Mouse (Mus musculus) CH12.LX (cell line): ENCODE measurements around the gene Doxl2. TPM values are rescaled to one million over a fixed set of nuclear protein-coding genes. Genes with fewer than 3 reads are reported as not detected.

ENCODE experiments used
- DNase-seq: peaks from one replicate; pipeline ENCODE4 v3.0.0-alpha.2; 2013; ENCODE audit errors: extremely low read depth
- H3K27ac ChIP-seq: 2 replicates; pipeline ENCODE4 v1.5.1; 2012; ENCODE audit warnings: low read depth, mild to moderate bottlenecking, control low read depth, moderate library complexity; ENCODE audit not compliant: insufficient read depth
- H3K27me3 ChIP-seq: replicated peaks from 2 replicates; pipeline ENCODE3; 2012; ENCODE audit warnings: inconsistent platforms
- H3K36me3 ChIP-seq, 2 experiments: replicated peaks in 1 of 2; 2 replicates each; pipeline versions ENCODE3 to v1.6.1; 2012; ENCODE audit warnings: inconsistent platforms in 1 of 2, low read length in 1 of 2, mild to moderate bottlenecking in 1 of 2, mixed read lengths in 1 of 2, moderate library complexity in 1 of 2; ENCODE audit not compliant: control insufficient read depth in 1 of 2, insufficient read depth in 1 of 2
- H3K4me1 ChIP-seq, 2 experiments: 2 replicates each; pipeline ENCODE4 v1.6.1; 2012; ENCODE audit warnings: inconsistent platforms in 1 of 2, moderate library complexity in 1 of 2; ENCODE audit not compliant: insufficient read depth in 2 of 2, control insufficient read depth in 1 of 2
- H3K4me2 ChIP-seq: 2 replicates; pipeline ENCODE4 v1.6.1; 2012; ENCODE audit warnings: low read depth, mild to moderate bottlenecking, control low read depth; ENCODE audit not compliant: poor library complexity, insufficient read depth, severe bottlenecking
- H3K4me3 ChIP-seq, 3 experiments: fragments of 150-350 bp in 1 of 3; sonication (generic) in 1 of 3; replicated peaks in 1 of 3; 2 replicates each; pipeline versions ENCODE3 to v1.5.1; 2011 to 2012; ENCODE audit warnings: low read depth in 2 of 3, low read length in 2 of 3, mild to moderate bottlenecking in 2 of 3, moderate library complexity in 2 of 3, control low read depth in 1 of 3, improper control_type of control experiment in 1 of 3, inconsistent platforms in 1 of 3, mixed read lengths in 1 of 3; ENCODE audit not compliant: poor library complexity in 1 of 3
- H3K79me2 ChIP-seq: replicated peaks from 2 replicates; pipeline ENCODE4 v1.6.1; 2012; ENCODE audit warnings: mild to moderate bottlenecking, moderate library complexity; ENCODE audit not compliant: control insufficient read depth, poor library complexity, insufficient read depth, severe bottlenecking; ENCODE audit errors: extremely low read depth
- H3K9ac ChIP-seq: 2 replicates; pipeline ENCODE4 v1.6.1; 2012; ENCODE audit warnings: low read depth, mild to moderate bottlenecking, control low read depth, moderate library complexity; ENCODE audit not compliant: insufficient read depth
- H3K9me3 ChIP-seq: replicated peaks from 2 replicates; pipeline ENCODE3; 2012; ENCODE audit warnings: low read length, inconsistent platforms, mixed read lengths
- EP300 ChIP-seq: IDR thresholded peaks from 2 replicates; pipeline ENCODE4 v1.6.1; 2011; ENCODE audit warnings: low read length, improper control_type of control experiment
- JUND ChIP-seq: conservative IDR thresholded peaks from 2 replicates; pipeline ENCODE4 v1.6.1; 2011; ENCODE audit warnings: low read depth, low read length, improper control_type of control experiment
- KAT2A ChIP-seq: IDR thresholded peaks from 2 replicates; pipeline ENCODE4 v1.6.1; 2012; ENCODE audit warnings: low read length, improper control_type of control experiment, inconsistent platforms; ENCODE audit not compliant: insufficient replicate concordance
- MAX ChIP-seq: IDR thresholded peaks from 2 replicates; pipeline ENCODE4 v1.6.1; 2011; ENCODE audit warnings: low read length, improper control_type of control experiment
- MEF2A ChIP-seq: IDR thresholded peaks from 2 replicates; pipeline ENCODE4 v1.6.1; 2014; ENCODE audit warnings: low read depth, mild to moderate bottlenecking, inconsistent platforms, low read length, improper control_type of control experiment, borderline replicate concordance
- POLR2A ChIP-seq: IDR thresholded peaks from 2 replicates; pipeline ENCODE4 v1.6.1; 2011; ENCODE audit warnings: low read depth, mild to moderate bottlenecking, improper control_type of control experiment, low read length
- USF2 ChIP-seq: conservative IDR thresholded peaks from 2 replicates; pipeline ENCODE4 v1.6.1; 2011; ENCODE audit warnings: low read depth, low read length, improper control_type of control experiment
- ZNF384 ChIP-seq: IDR thresholded peaks from 2 replicates; pipeline ENCODE4 v1.6.1; 2012; ENCODE audit warnings: low read depth, low read length, improper control_type of control experiment, inconsistent platforms
- dilution Hi-C: fragments of 300-500 bp; cut with MboI; formaldehyde crosslinking; loops from 2 replicates; pipeline ENCODE4 v1.14.3; 2020; ENCODE audit warnings: low sequenced_read_pairs; ENCODE audit not compliant: extremely low pct_unique_long_range_greater_than_20kb, extremely low pct_ligation_motif_present
- in situ Hi-C: fragments of 300-500 bp; cut with MboI; formaldehyde crosslinking; loops from 3 replicates; pipeline ENCODE4 v1.14.3; 2019; ENCODE audit warnings: low sequenced_read_pairs, low pct_ligation_motif_present, low pct_unique_long_range_greater_than_20kb, mixed read lengths
- polyA plus RNA-seq: library from polyadenylated mRNA; unstranded; fragments of >175 nt; gene quantifications from 2 replicates; pipeline ENCODE4 v1.2.1, GENCODE M21; 2012; ENCODE audit warnings: low read depth; ENCODE audit not compliant: insufficient read length
- total RNA-seq, 2 experiments: library from RNA; depleted of rRNA; stranded (reverse); fragments of 300-350 nt in 1 of 2; fragments of >200 nt in 1 of 2; gene quantifications; 2 replicates each; pipeline ENCODE4 v1.2.3; 2012 to 2014

Doxl2 gene
- total and polyA plus RNA-seq, 3 experiments = not detected

DNA sequence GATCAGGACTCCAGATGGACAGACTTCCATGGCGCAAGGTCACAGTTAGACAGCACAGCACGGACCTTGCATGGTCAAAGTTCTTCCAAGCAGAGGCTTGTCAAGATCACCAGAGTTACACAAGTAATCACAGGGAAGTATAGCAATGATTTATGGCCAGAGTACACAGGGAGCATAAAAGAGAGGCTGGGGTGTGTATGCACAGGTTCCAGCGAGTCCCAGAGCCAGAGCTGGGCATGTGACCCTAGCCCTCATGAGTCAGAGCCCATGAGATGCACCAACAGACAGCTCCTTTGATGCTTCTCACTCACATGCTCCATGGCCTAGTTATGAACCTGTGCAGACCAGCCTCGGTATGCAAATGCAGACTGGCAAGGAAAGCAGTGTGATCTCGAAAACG, 53.3 kb downstream of the Doxl2 start:
- H3K79me2 ChIP-seq = no peaks in the 10 kb centered on the region
- TF ChIP-seq POLR2A (no peak), MAX (no peak), USF2 (no peak), MEF2A (no peak), EP300 (no peak), ZNF384 (no peak), KAT2A (no peak), JUND (no peak)
- TF ChIP-seq, all 38 proteins: peak for 0
- H3K9me3 ChIP-seq = no peaks in the 10 kb centered on the region
- no peaks in the 10 kb centered on the region for H3K27me3 ChIP-seq
- H3K9ac ChIP-seq = no peak overlapping the region
- dilution Hi-C loops = no loop called here
- in situ Hi-C loops = no loop called here
- no peak for DNase-seq
- H3K4me2 ChIP-seq = no peak overlapping the region
- H3K4me1 ChIP-seq = no peaks in the 10 kb centered on the region
- no peaks in the 10 kb centered on the region for H3K36me3 ChIP-seq
- H3K27ac ChIP-seq = no peak overlapping the region
- H3K4me3 ChIP-seq = no peak overlapping the region

Other genes with a start within 250 kb of the Doxl2 start
- 136 and 144 TPM in 2 replicates for gene Gimap1, start 235.9 kb upstream of the Doxl2 start, total RNA-seq (2012; rRNA removed)
- 54.5 and 57.4 TPM in 2 replicates for gene Gimap1, start 235.9 kb upstream of the Doxl2 start, total RNA-seq (2014; rRNA removed)
- 91.8 and 113 TPM in 2 replicates for gene Gimap1, start 235.9 kb upstream of the Doxl2 start, polyA plus RNA-seq
- 82.1 and 82.3 TPM in 2 replicates for gene Gimap5, start 228.8 kb upstream of the Doxl2 start, total RNA-seq (2012; rRNA removed)
- 74.6 and 77.6 TPM in 2 replicates for gene Gimap5, start 228.8 kb upstream of the Doxl2 start, total RNA-seq (2014; rRNA removed)
- gene Gimap5, start 228.8 kb upstream of the Doxl2 start, polyA plus RNA-seq = 56.9 and 59.6 TPM in 2 replicates
- 25.9 and 28.2 TPM in 2 replicates for gene Gimap3, start 204.1 kb upstream of the Doxl2 start, total RNA-seq (2012; rRNA removed)
- gene Gimap3, start 204.1 kb upstream of the Doxl2 start, total RNA-seq (2014; rRNA removed) = 10.8 and 11.6 TPM in 2 replicates
- gene Gimap3, start 204.1 kb upstream of the Doxl2 start, polyA plus RNA-seq = 16.8 and 17.7 TPM in 2 replicates
- gene Tmem176a, start 134.0 kb upstream of the Doxl2 start, total RNA-seq (2012; rRNA removed) = 24.9 and 27.2 TPM in 2 replicates
- gene Tmem176a, start 134.0 kb upstream of the Doxl2 start, total RNA-seq (2014; rRNA removed) = 30.0 and 34.6 TPM in 2 replicates
- 49.8 and 58.0 TPM in 2 replicates for gene Tmem176a, start 134.0 kb upstream of the Doxl2 start, polyA plus RNA-seq
- 39.4 and 43.3 TPM in 2 replicates for gene Tmem176b, start 133.5 kb upstream of the Doxl2 start, total RNA-seq (2012; rRNA removed)
- 82.2 and 89.8 TPM in 2 replicates for gene Tmem176b, start 133.5 kb upstream of the Doxl2 start, total RNA-seq (2014; rRNA removed)
- 159 and 162 TPM in 2 replicates for gene Tmem176b, start 133.5 kb upstream of the Doxl2 start, polyA plus RNA-seq
- 0.13 TPM in 1 of 2 replicates, not detected in the other for gene Aoc1, start 102.1 kb upstream of the Doxl2 start, total RNA-seq (2012; rRNA removed)
- 0.19 and 0.24 TPM in 2 replicates for gene Aoc1, start 102.1 kb upstream of the Doxl2 start, total RNA-seq (2014; rRNA removed)
- gene Aoc1, start 102.1 kb upstream of the Doxl2 start, polyA plus RNA-seq = 0.15 and 0.21 TPM in 2 replicates
- not detected in 2 replicates for gene 1600015I10Rik, start 45.1 kb upstream of the Doxl2 start, total RNA-seq (2012; rRNA removed)
- not detected in 2 replicates for gene 1600015I10Rik, start 45.1 kb upstream of the Doxl2 start, total RNA-seq (2014; rRNA removed)
- not detected in 2 replicates for gene 1600015I10Rik, start 45.1 kb upstream of the Doxl2 start, polyA plus RNA-seq
- not detected in 2 replicates for gene Svs1, start 11.9 kb downstream of the Doxl2 start, total RNA-seq (2012; rRNA removed)
- gene Svs1, start 11.9 kb downstream of the Doxl2 start, total RNA-seq (2014; rRNA removed) = not detected in 2 replicates
- gene Svs1, start 11.9 kb downstream of the Doxl2 start, polyA plus RNA-seq = not detected in 2 replicates
- gene Gpnmb, start 61.6 kb downstream of the Doxl2 start, total RNA-seq (2012; rRNA removed) = 0.08 TPM in 1 of 2 replicates, not detected in the other
- gene Gpnmb, start 61.6 kb downstream of the Doxl2 start, total RNA-seq (2014; rRNA removed) = not detected in 2 replicates
- 0.24 TPM in 1 of 2 replicates, not detected in the other for gene Gpnmb, start 61.6 kb downstream of the Doxl2 start, polyA plus RNA-seq
- 35.4 and 39.0 TPM in 2 replicates for gene Malsu1, start 98.8 kb downstream of the Doxl2 start, total RNA-seq (2012; rRNA removed)
- gene Malsu1, start 98.8 kb downstream of the Doxl2 start, total RNA-seq (2014; rRNA removed) = 57.1 and 59.6 TPM in 2 replicates
- gene Malsu1, start 98.8 kb downstream of the Doxl2 start, polyA plus RNA-seq = 73.5 and 78.7 TPM in 2 replicates
- gene Igf2bp3, start 240.0 kb downstream of the Doxl2 start, total RNA-seq (2012; rRNA removed) = 18.4 TPM in 2 replicates
- gene Igf2bp3, start 240.0 kb downstream of the Doxl2 start, total RNA-seq (2014; rRNA removed) = 35.6 and 39.1 TPM in 2 replicates
- gene Igf2bp3, start 240.0 kb downstream of the Doxl2 start, polyA plus RNA-seq = 22.0 and 23.1 TPM in 2 replicates